Mouse (Mus musculus): ENCODE data around the gene Stxbp5. TPM values are rescaled to one million over a fixed set of nuclear protein-coding genes. Genes with fewer than 3 reads are reported as not detected.

Gene Stxbp5
- polyA plus RNA-seq, 1 experiment from 2014 or later: 4.4 TPM

- ATAC-seq (ENCODE audit: insufficient number of reproducible peaks, low FRiP score, low TSS enrichment, low read depth) (no peak), DNase-seq (ENCODE audit: low spot score) (no peak)
- no peak overlapping the region for H3K9ac ChIP-seq (ENCODE audit: low read length)
- H3K27me3 ChIP-seq (ENCODE audit: control insufficient read depth, insufficient read depth, low read length): no peaks in the 10 kb centered on the region
- H3K9me3 ChIP-seq (ENCODE audit: control insufficient read depth, low read length): no peaks in the 10 kb centered on the region
- H3K36me3 ChIP-seq (ENCODE audit: control insufficient read depth, insufficient read depth, low read length): no peaks in the 10 kb centered on the region
- H3K4me2 ChIP-seq (ENCODE audit: low read depth, severe bottlenecking): no peak overlapping the region
- no peak overlapping the region for H3K4me3 ChIP-seq (ENCODE audit: low read depth, low read length)
- no peaks in the 10 kb centered on the region for H3K4me1 ChIP-seq (ENCODE audit: control insufficient read depth, insufficient read depth, low read length)
- 70% methylated on average over 1 of the region's 1 CpGs for WGBS
- H3K27ac ChIP-seq (replicated peaks; ENCODE audit: low read depth, low read length): no peak overlapping the region
Measured at GRCm38 (mm10) chr10:9801571-9801970, 99.3 kb downstream of the Stxbp5 start.

GRCm38 (mm10) chr10:9799085-9799484 lies 101.8 kb downstream of the Stxbp5 start:
- 97% methylated on average over 1 of the region's 1 CpGs for WGBS
- Histone ChIP-seq H3K4me3 (ENCODE audit: low read depth, low read length) (no peak overlapping the region), H3K9me3 (ENCODE audit: control insufficient read depth, low read length) (no peaks in the 10 kb centered on the region), H3K27me3 (ENCODE audit: control insufficient read depth, insufficient read depth, low read length) (no peaks in the 10 kb centered on the region), H3K4me1 (ENCODE audit: control insufficient read depth, insufficient read depth, low read length) (no peaks in the 10 kb centered on the region), H3K9ac (ENCODE audit: low read length) (no peak overlapping the region), H3K27ac (replicated peaks; ENCODE audit: low read depth, low read length) (no peak overlapping the region), H3K4me2 (ENCODE audit: low read depth, severe bottlenecking) (no peak overlapping the region), H3K36me3 (ENCODE audit: control insufficient read depth, insufficient read depth, low read length) (no peaks in the 10 kb centered on the region)
- DNase-seq (ENCODE audit: low spot score): no peak
- no peak for ATAC-seq (ENCODE audit: insufficient number of reproducible peaks, low FRiP score, low TSS enrichment, low read depth)

- H3K4me3 ChIP-seq (ENCODE audit: low read depth, low read length): no peak overlapping the region
- ATAC-seq (ENCODE audit: insufficient number of reproducible peaks, low FRiP score, low TSS enrichment, low read depth): no peak
- H3K27me3 ChIP-seq (ENCODE audit: control insufficient read depth, insufficient read depth, low read length): no peaks in the 10 kb centered on the region
- H3K4me1 ChIP-seq (ENCODE audit: control insufficient read depth, insufficient read depth, low read length): no peaks in the 10 kb centered on the region
- WGBS: 93% methylated on average over 1 of the region's 1 CpGs
- no peak overlapping the region for H3K9ac ChIP-seq (ENCODE audit: low read length)
- no peak overlapping the region for H3K4me2 ChIP-seq (ENCODE audit: low read depth, severe bottlenecking)
- H3K36me3 ChIP-seq (ENCODE audit: control insufficient read depth, insufficient read depth, low read length): no peaks in the 10 kb centered on the region
- H3K9me3 ChIP-seq (ENCODE audit: control insufficient read depth, low read length): no peaks in the 10 kb centered on the region
- DNase-seq (ENCODE audit: low spot score): no peak
- H3K27ac ChIP-seq (replicated peaks; ENCODE audit: low read depth, low read length): no peak overlapping the region
Measured at GRCm38 (mm10) chr10:9796429-9796828, 104.5 kb downstream of the Stxbp5 start.

GRCm38 (mm10) chr10:9794429-9794828 lies 106.5 kb downstream of the Stxbp5 start:
- Histone ChIP-seq H3K27ac (replicated peaks; ENCODE audit: low read depth, low read length) (no peak overlapping the region), H3K4me1 (ENCODE audit: control insufficient read depth, insufficient read depth, low read length) (no peaks in the 10 kb centered on the region), H3K4me2 (ENCODE audit: low read depth, severe bottlenecking) (no peak overlapping the region), H3K36me3 (ENCODE audit: control insufficient read depth, insufficient read depth, low read length) (no peaks in the 10 kb centered on the region), H3K9ac (ENCODE audit: low read length) (no peak overlapping the region), H3K4me3 (ENCODE audit: low read depth, low read length) (no peak overlapping the region), H3K9me3 (ENCODE audit: control insufficient read depth, low read length) (no peaks in the 10 kb centered on the region), H3K27me3 (ENCODE audit: control insufficient read depth, insufficient read depth, low read length) (no peaks in the 10 kb centered on the region)
- no peak for DNase-seq (ENCODE audit: low spot score)
- no peak for ATAC-seq (ENCODE audit: insufficient number of reproducible peaks, low FRiP score, low TSS enrichment, low read depth)

- ATAC-seq (ENCODE audit: insufficient number of reproducible peaks, low FRiP score, low TSS enrichment, low read depth) (no peak), DNase-seq (ENCODE audit: low spot score) (no peak)
- Histone ChIP-seq H3K27ac (replicated peaks; ENCODE audit: low read depth, low read length) (no peak overlapping the region), H3K9me3 (ENCODE audit: control insufficient read depth, low read length) (no peaks in the 10 kb centered on the region), H3K4me3 (ENCODE audit: low read depth, low read length) (no peak overlapping the region), H3K4me1 (ENCODE audit: control insufficient read depth, insufficient read depth, low read length) (no peaks in the 10 kb centered on the region), H3K27me3 (ENCODE audit: control insufficient read depth, insufficient read depth, low read length) (no peaks in the 10 kb centered on the region), H3K9ac (ENCODE audit: low read length) (no peak overlapping the region), H3K4me2 (ENCODE audit: low read depth, severe bottlenecking) (no peak overlapping the region), H3K36me3 (ENCODE audit: control insufficient read depth, insufficient read depth, low read length) (no peaks in the 10 kb centered on the region)
- 88% methylated on average over 3 of the region's 3 CpGs for WGBS
Measured at GRCm38 (mm10) chr10:9790947-9791346, 109.9 kb downstream of the Stxbp5 start.

GRCm38 (mm10) chr10:9786461-9786860 lies 114.4 kb downstream of the Stxbp5 start:
- Histone ChIP-seq H3K4me2 (ENCODE audit: low read depth, severe bottlenecking) (no peak overlapping the region), H3K27me3 (ENCODE audit: control insufficient read depth, insufficient read depth, low read length) (no peaks in the 10 kb centered on the region), H3K36me3 (ENCODE audit: control insufficient read depth, insufficient read depth, low read length) (no peaks in the 10 kb centered on the region), H3K9ac (ENCODE audit: low read length) (no peak overlapping the region), H3K4me1 (ENCODE audit: control insufficient read depth, insufficient read depth, low read length) (no peaks in the 10 kb centered on the region), H3K9me3 (ENCODE audit: control insufficient read depth, low read length) (no peaks in the 10 kb centered on the region), H3K27ac (replicated peaks; ENCODE audit: low read depth, low read length) (no peak overlapping the region), H3K4me3 (ENCODE audit: low read depth, low read length) (no peak overlapping the region)
- ATAC-seq (ENCODE audit: insufficient number of reproducible peaks, low FRiP score, low TSS enrichment, low read depth): no peak
- WGBS: 93% methylated on average over 11 of the region's 11 CpGs
- no peak for DNase-seq (ENCODE audit: low spot score)

GRCm38 (mm10) chr10:9785651-9786050 lies 115.2 kb downstream of the Stxbp5 start:
- H3K36me3 ChIP-seq (ENCODE audit: control insufficient read depth, insufficient read depth, low read length): no peaks in the 10 kb centered on the region
- no peak overlapping the region for H3K27ac ChIP-seq (replicated peaks; ENCODE audit: low read depth, low read length)
- ATAC-seq (ENCODE audit: insufficient number of reproducible peaks, low FRiP score, low TSS enrichment, low read depth) (no peak), DNase-seq (ENCODE audit: low spot score) (no peak)
- WGBS: 91% methylated on average over 6 of the region's 6 CpGs
- H3K4me3 ChIP-seq (ENCODE audit: low read depth, low read length): no peak overlapping the region
- H3K9me3 ChIP-seq (ENCODE audit: control insufficient read depth, low read length): no peaks in the 10 kb centered on the region
- H3K4me1 ChIP-seq (ENCODE audit: control insufficient read depth, insufficient read depth, low read length): no peaks in the 10 kb centered on the region
- H3K27me3 ChIP-seq (ENCODE audit: control insufficient read depth, insufficient read depth, low read length): no peaks in the 10 kb centered on the region
- no peak overlapping the region for H3K9ac ChIP-seq (ENCODE audit: low read length)
- no peak overlapping the region for H3K4me2 ChIP-seq (ENCODE audit: low read depth, severe bottlenecking)

- no peaks in the 10 kb centered on the region for H3K9me3 ChIP-seq (ENCODE audit: control insufficient read depth, low read length)
- WGBS: 80% methylated on average over 4 of the region's 4 CpGs
- H3K9ac ChIP-seq (ENCODE audit: low read length): no peak overlapping the region
- DNase-seq (ENCODE audit: low spot score) (no peak), ATAC-seq (ENCODE audit: insufficient number of reproducible peaks, low FRiP score, low TSS enrichment, low read depth) (no peak)
- no peak overlapping the region for H3K4me3 ChIP-seq (ENCODE audit: low read depth, low read length)
- no peaks in the 10 kb centered on the region for H3K27me3 ChIP-seq (ENCODE audit: control insufficient read depth, insufficient read depth, low read length)
- no peak overlapping the region for H3K4me2 ChIP-seq (ENCODE audit: low read depth, severe bottlenecking)
- H3K36me3 ChIP-seq (ENCODE audit: control insufficient read depth, insufficient read depth, low read length): no peaks in the 10 kb centered on the region
- H3K27ac ChIP-seq (replicated peaks; ENCODE audit: low read depth, low read length): no peak overlapping the region
- H3K4me1 ChIP-seq (ENCODE audit: control insufficient read depth, insufficient read depth, low read length): no peaks in the 10 kb centered on the region
Measured at GRCm38 (mm10) chr10:9779864-9780263, 121.0 kb downstream of the Stxbp5 start.

GRCm38 (mm10) chr10:9770261-9770660 lies 130.6 kb downstream of the Stxbp5 start:
- no peak overlapping the region for H3K4me3 ChIP-seq (ENCODE audit: low read depth, low read length)
- 79% methylated on average over 12 of the region's 12 CpGs for WGBS
- H3K27me3 ChIP-seq (ENCODE audit: control insufficient read depth, insufficient read depth, low read length): no peaks in the 10 kb centered on the region

More at GRCm38 (mm10) chr10:9770261-9770660, 130.6 kb downstream of the Stxbp5 start:
- H3K4me2 ChIP-seq (ENCODE audit: low read depth, severe bottlenecking): no peak overlapping the region
- H3K4me1 ChIP-seq (ENCODE audit: control insufficient read depth, insufficient read depth, low read length): no peaks in the 10 kb centered on the region
- no peak overlapping the region for H3K9ac ChIP-seq (ENCODE audit: low read length)
- no peak for DNase-seq (ENCODE audit: low spot score)
- H3K9me3 ChIP-seq (ENCODE audit: control insufficient read depth, low read length): no peaks in the 10 kb centered on the region
- no peak overlapping the region for H3K27ac ChIP-seq (replicated peaks; ENCODE audit: low read depth, low read length)
- H3K36me3 ChIP-seq (ENCODE audit: control insufficient read depth, insufficient read depth, low read length): no peaks in the 10 kb centered on the region
- no peak for ATAC-seq (ENCODE audit: insufficient number of reproducible peaks, low FRiP score, low TSS enrichment, low read depth)

Data from limb, embryonic 11.5 days (tissue).